Mouse (Mus musculus) kidney, postnatal 36 days (tissue): ENCODE data around the gene Calca.
A peak's percentile ranks its signal among the peaks of the same experiment; 100 is the strongest.

Source experiments
- DNase-seq, 2 experiments: peaks; one replicate each; pipeline ENCODE4 v3.0.0; 2021 to 2022; ENCODE audit warnings: mixed read lengths in 2 of 2

The Calca gene

GRCm38 (mm10) chr7:114636102-114636501 is at the start of gene Calca:
Gene Calca (minus strand): TSS chr7:114636357.
- peak; percentile 1 to 11 for DNase-seq

GRCm38 (mm10) chr7:114672697-114673096 is 36.5 kb upstream of the Calca start:
- peak; percentile 5 to 7 for DNase-seq

GRCm38 (mm10) chr7:114671405-114671804 is 35.2 kb upstream of the Calca start:
- DNase-seq, result no peak

- DNase-seq, result no peak
These were observed 13.6 kb upstream of the Calca start for GRCm38 (mm10) chr7:114649730-114650129.

GRCm38 (mm10) chr7:114648791-114649190 is 12.6 kb upstream of the Calca start:
- no peak for DNase-seq

GRCm38 (mm10) chr7:114635569-114636101 is 522 bp downstream of the Calca start:
- peak; percentile 17 to 73 for DNase-seq

- peak in 1 of 2 experiments; percentile 4 for DNase-seq
These were observed 1.8 kb downstream of the Calca start for GRCm38 (mm10) chr7:114634386-114634785.

GRCm38 (mm10) chr7:114625966-114626365 is 10.2 kb downstream of the Calca start:
- no peak for DNase-seq

GRCm38 (mm10) chr7:114616759-114617158 is 19.4 kb downstream of the Calca start:
- no peak for DNase-seq

GRCm38 (mm10) chr7:114594391-114594790 is 41.8 kb downstream of the Calca start:
- peak in 1 of 2 experiments; percentile 11 for DNase-seq

- DNase-seq, result peak; percentile 36 to 44
These were observed 53.7 kb downstream of the Calca start for GRCm38 (mm10) chr7:114582441-114582840.
